Mouse (Mus musculus): ENCODE measurements around the gene LTO1. TPM values are rescaled to one million over a fixed set of nuclear protein-coding genes. Genes with fewer than 3 reads are reported as not detected.

Gene LTO1
- polyA plus RNA-seq, 1 experiment from 2014 or later = 26.2 TPM

- no peaks in the 10 kb centered on the region for H3K36me3 ChIP-seq
These were observed 3.8 kb upstream of the LTO1 start for GRCm38 (mm10) chr7:144911121-144911520.

GRCm38 (mm10) chr7:144912897-144913296, 2.0 kb upstream of the LTO1 start:
- Histone ChIP-seq H3K36me3 (peaks cover 8% of the 10 kb centered on the region), H3K27me3 (peaks cover 12% of the 10 kb centered on the region), H3K4me2 (no peak overlapping the region), H3K4me3 (no peak overlapping the region), H3K9ac (no peak overlapping the region), H3K27ac (no peak overlapping the region), H3K9me3 (no peaks in the 10 kb centered on the region), H3K4me1 (peaks cover 12% of the 10 kb centered on the region)
- 82% methylated on average over 4 of the region's 4 CpGs for WGBS
- ATAC-seq (ENCODE audit: insufficient number of reproducible peaks, insufficient read depth, low FRiP score, low TSS enrichment, low read depth) = no peak

More at GRCm38 (mm10) chr7:144911121-144911520, 3.8 kb upstream of the LTO1 start:
- H3K27ac ChIP-seq = no peak overlapping the region
- H3K4me1 ChIP-seq = peaks cover 15% of the 10 kb centered on the region
- peaks cover 20% of the 10 kb centered on the region for H3K27me3 ChIP-seq
- ATAC-seq (ENCODE audit: insufficient number of reproducible peaks, insufficient read depth, low FRiP score, low TSS enrichment, low read depth) = no peak
- no peaks in the 10 kb centered on the region for H3K9me3 ChIP-seq
- H3K4me2 ChIP-seq = no peak overlapping the region
- no peak overlapping the region for H3K4me3 ChIP-seq
- no peak overlapping the region for H3K9ac ChIP-seq
- 62% methylated on average over 1 of the region's 1 CpGs for WGBS

DNA sequence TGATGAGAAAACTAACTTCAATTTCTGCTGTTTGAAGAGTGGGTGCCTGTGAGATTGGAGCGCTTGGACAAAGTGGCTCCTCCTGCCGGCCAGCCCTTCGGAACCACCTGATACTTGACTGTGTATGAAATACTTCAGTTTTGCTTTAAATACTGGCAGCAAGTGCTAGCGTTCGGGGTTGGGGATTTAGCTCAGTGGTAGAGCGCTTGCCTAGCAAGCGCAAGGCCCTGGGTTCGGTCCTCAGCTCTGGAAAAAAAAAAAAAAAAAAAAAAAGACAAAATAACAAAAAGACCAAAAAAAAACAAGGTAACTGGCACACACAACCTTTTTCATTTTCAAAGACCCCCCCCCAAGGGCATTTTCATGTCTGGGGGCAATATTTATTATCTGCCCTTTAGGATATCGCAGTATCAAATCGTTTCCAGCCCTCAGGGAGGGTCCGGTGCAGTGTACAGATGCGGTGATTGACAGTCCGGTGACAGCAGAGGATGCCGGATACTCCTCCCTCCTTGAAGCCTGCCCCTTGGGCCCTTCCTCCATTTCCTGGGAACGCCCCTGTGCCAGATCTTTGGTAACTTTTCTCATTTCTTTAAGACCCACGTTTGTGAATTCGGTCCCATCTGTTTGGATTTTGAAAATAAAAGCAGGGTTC, 478 bp upstream of the LTO1 start:
- Histone ChIP-seq H3K36me3 (peaks cover 20% of the 10 kb centered on the region), H3K4me2 (peak overlapping the region; percentile 95), H3K4me3 (peak overlapping the region; percentile 84), H3K9ac (peak overlapping the region; percentile 89), H3K27ac (peak overlapping the region; percentile 16; the same call in 1 of the 2 replicates), H3K9me3 (no peaks in the 10 kb centered on the region), H3K27me3 (0 out of 2 replicates have a peak, but pooled peaks cover 4% of the 10 kb centered on the region), H3K4me1 (peaks cover 12% of the 10 kb centered on the region)
- WGBS = 7% methylated on average over 17 of the region's 17 CpGs
- peak; percentile 74 for ATAC-seq (ENCODE audit: insufficient number of reproducible peaks, insufficient read depth, low FRiP score, low TSS enrichment, low read depth)

- Histone ChIP-seq H3K36me3 (peaks cover 45% of the 10 kb centered on the region), H3K9me3 (no peaks in the 10 kb centered on the region)
These were observed 3.9 kb downstream of the LTO1 start for GRCm38 (mm10) chr7:144918823-144919222.

GRCm38 (mm10) chr7:144927591-144927990, 12.7 kb downstream of the LTO1 start:
- 80% methylated on average over 2 of the region's 2 CpGs for WGBS
- Histone ChIP-seq H3K4me1 (no peaks in the 10 kb centered on the region), H3K4me2 (no peak overlapping the region), H3K9ac (peak overlapping the region; percentile 21; the same call in 1 of the 2 replicates), H3K27me3 (no peaks in the 10 kb centered on the region), H3K9me3 (no peaks in the 10 kb centered on the region), H3K36me3 (peaks cover 34% of the 10 kb centered on the region), H3K27ac (no peak overlapping the region), H3K4me3 (no peak overlapping the region)
- no peak for ATAC-seq (ENCODE audit: insufficient number of reproducible peaks, insufficient read depth, low FRiP score, low TSS enrichment, low read depth)

More at GRCm38 (mm10) chr7:144918823-144919222, 3.9 kb downstream of the LTO1 start:
- no peaks in the 10 kb centered on the region for H3K27me3 ChIP-seq
- H3K4me1 ChIP-seq = peaks cover 12% of the 10 kb centered on the region
- no peak for ATAC-seq (ENCODE audit: insufficient number of reproducible peaks, insufficient read depth, low FRiP score, low TSS enrichment, low read depth)
- WGBS = 86% methylated on average over 1 of the region's 1 CpGs
- no peak overlapping the region for H3K27ac ChIP-seq
- no peak overlapping the region for H3K4me3 ChIP-seq
- no peak overlapping the region for H3K9ac ChIP-seq
- H3K4me2 ChIP-seq = no peak overlapping the region

DNA sequence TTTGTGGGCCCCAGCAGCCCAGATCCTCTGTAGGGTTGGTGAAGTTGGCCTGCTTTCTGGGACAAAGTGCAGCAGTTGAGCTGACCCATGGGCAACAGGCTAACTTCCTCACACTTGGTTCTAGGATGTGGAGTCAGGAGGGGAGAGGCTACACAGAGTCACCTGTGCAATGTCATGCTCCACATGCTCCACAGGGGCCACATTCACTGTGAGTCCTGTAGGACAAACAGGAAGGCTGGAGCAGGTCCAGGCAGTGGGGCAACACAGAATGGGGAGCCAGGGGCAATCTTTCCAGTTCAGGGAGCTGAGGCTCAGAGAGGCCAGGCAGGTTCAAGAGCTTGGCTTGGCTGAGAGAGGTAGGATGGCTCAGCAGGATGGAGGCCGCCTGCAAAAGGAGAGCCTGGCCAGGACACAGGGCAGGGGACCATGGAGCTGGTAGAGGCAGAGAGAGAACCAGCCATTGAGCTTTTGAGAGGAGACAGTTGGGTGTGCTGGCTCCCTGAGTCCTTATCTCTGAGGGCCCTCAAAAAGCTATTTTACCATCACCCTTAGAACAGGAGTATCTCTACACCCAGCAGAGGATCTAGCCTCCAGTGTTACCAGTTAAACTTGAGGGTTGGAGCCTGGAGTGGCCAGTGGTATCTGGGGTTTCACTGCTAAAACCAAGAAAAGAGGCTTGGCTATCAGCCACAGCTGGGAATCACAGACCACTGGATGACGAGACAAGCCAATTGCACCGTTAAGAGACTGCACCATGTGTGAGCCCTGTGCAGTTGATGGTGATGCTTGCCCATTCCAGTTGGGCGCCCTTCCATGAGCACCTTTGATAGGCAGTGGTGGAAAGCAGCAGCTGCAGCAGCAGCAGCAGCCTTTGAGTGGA, 13.3 kb downstream of the LTO1 start:
- Histone ChIP-seq H3K36me3 (peaks cover 40% of the 10 kb centered on the region), H3K4me2 (no peak overlapping the region), H3K4me3 (no peak overlapping the region), H3K9me3 (no peaks in the 10 kb centered on the region), H3K27me3 (no peaks in the 10 kb centered on the region), H3K27ac (no peak overlapping the region), H3K9ac (no peak overlapping the region), H3K4me1 (no peaks in the 10 kb centered on the region)
- 74% methylated on average over 4 of the region's 4 CpGs for WGBS
- no peak for ATAC-seq (ENCODE audit: insufficient number of reproducible peaks, insufficient read depth, low FRiP score, low TSS enrichment, low read depth)

GRCm38 (mm10) chr7:144928889-144929210, 13.9 kb downstream of the LTO1 start:
- H3K27me3 ChIP-seq = no peaks in the 10 kb centered on the region
- H3K9me3 ChIP-seq = no peaks in the 10 kb centered on the region
- H3K27ac ChIP-seq = no peak overlapping the region
- H3K9ac ChIP-seq = no peak overlapping the region
- no peak for ATAC-seq (ENCODE audit: insufficient number of reproducible peaks, insufficient read depth, low FRiP score, low TSS enrichment, low read depth)
- 83% methylated on average over 6 of the region's 6 CpGs for WGBS
- no peaks in the 10 kb centered on the region for H3K4me1 ChIP-seq
- H3K4me2 ChIP-seq = no peak overlapping the region
- H3K4me3 ChIP-seq = no peak overlapping the region
- peaks cover 46% of the 10 kb centered on the region for H3K36me3 ChIP-seq

- no peaks in the 10 kb centered on the region for H3K9me3 ChIP-seq
- no peaks in the 10 kb centered on the region for H3K4me1 ChIP-seq
- no peak overlapping the region for H3K9ac ChIP-seq
- 84% methylated on average over 8 of the region's 8 CpGs for WGBS
- no peak for ATAC-seq (ENCODE audit: insufficient number of reproducible peaks, insufficient read depth, low FRiP score, low TSS enrichment, low read depth)
- H3K27me3 ChIP-seq = no peaks in the 10 kb centered on the region
- no peak overlapping the region for H3K4me3 ChIP-seq
- no peak overlapping the region for H3K4me2 ChIP-seq
- H3K36me3 ChIP-seq = peaks cover 47% of the 10 kb centered on the region
- no peak overlapping the region for H3K27ac ChIP-seq
These were observed 14.6 kb downstream of the LTO1 start for GRCm38 (mm10) chr7:144929506-144929905.

GRCm38 (mm10) chr7:144929931-144930330, 15.0 kb downstream of the LTO1 start:
- H3K36me3 ChIP-seq = peaks cover 50% of the 10 kb centered on the region
- H3K4me1 ChIP-seq = no peaks in the 10 kb centered on the region
- no peak overlapping the region for H3K9ac ChIP-seq
- H3K4me2 ChIP-seq = no peak overlapping the region
- H3K9me3 ChIP-seq = no peaks in the 10 kb centered on the region
- no peak overlapping the region; the same call in 1 of the 2 replicates for H3K27ac ChIP-seq
- WGBS = 63% methylated on average over 5 of the region's 5 CpGs
- H3K27me3 ChIP-seq = no peaks in the 10 kb centered on the region
- ATAC-seq (ENCODE audit: insufficient number of reproducible peaks, insufficient read depth, low FRiP score, low TSS enrichment, low read depth) = no peak
- H3K4me3 ChIP-seq = no peak overlapping the region

DNA sequence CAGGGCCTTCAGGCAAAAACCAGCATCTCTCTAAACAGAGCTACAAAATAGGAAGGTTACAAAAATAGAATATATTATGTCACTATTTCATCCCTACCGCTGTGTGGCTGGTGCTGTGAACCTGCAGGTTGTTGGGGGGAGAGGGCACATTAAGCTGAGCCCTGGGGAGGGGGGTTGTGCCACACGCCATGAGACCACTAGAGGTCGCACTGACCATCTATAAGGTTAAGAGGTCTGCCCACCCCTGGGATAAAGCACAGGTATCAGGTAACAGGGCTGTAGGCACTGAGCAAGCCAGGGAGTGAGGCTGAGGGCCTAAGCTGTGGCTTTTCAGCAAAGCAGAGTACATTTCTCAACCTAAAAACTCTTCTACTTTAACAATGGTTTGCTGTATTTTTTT, 16.9 kb downstream of the LTO1 start:
- H3K4me1 ChIP-seq = peaks cover 11% of the 10 kb centered on the region
- no peak overlapping the region for H3K4me3 ChIP-seq
- H3K27ac ChIP-seq = no peak overlapping the region
- ATAC-seq (ENCODE audit: insufficient number of reproducible peaks, insufficient read depth, low FRiP score, low TSS enrichment, low read depth) = no peak
- no peaks in the 10 kb centered on the region for H3K27me3 ChIP-seq
- no peak overlapping the region for H3K4me2 ChIP-seq
- no peaks in the 10 kb centered on the region for H3K9me3 ChIP-seq
- no peak overlapping the region for H3K9ac ChIP-seq
- H3K36me3 ChIP-seq = peaks cover 68% of the 10 kb centered on the region
- 21% methylated on average over 3 of the region's 3 CpGs for WGBS

DNA sequence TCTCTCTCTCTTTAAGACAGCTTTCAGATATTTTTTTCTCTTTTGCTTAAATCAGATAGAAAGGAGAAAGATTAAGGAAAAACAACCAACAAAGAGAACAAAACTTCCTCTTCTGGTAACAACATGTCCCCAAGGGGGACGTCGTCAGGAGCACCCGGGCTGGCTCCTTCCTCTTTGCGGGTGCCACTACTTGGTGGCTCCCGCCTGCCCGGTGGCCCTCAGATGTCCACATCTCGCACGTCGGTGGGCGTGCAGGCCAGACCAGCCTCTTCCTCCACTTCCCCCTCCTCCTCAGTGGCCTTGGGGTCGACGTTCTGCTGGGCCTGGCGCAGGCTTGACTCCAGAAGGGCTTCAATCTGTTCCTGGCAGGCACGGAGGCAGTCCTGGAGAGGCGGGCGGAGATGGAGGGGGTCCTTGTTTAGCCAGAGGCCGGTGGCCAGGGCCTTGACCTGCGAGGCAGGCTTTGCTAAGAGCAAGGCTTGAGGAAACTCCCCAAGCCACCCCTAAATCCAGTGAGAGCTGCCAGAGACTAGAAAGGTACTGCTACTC, 17.6 kb downstream of the LTO1 start:
- Histone ChIP-seq H3K4me2 (no peak overlapping the region), H3K9me3 (no peaks in the 10 kb centered on the region), H3K27me3 (no peaks in the 10 kb centered on the region), H3K4me1 (peaks cover 18% of the 10 kb centered on the region), H3K27ac (no peak overlapping the region), H3K9ac (no peak overlapping the region), H3K4me3 (no peak overlapping the region), H3K36me3 (peaks cover 74% of the 10 kb centered on the region)
- ATAC-seq (ENCODE audit: insufficient number of reproducible peaks, insufficient read depth, low FRiP score, low TSS enrichment, low read depth) = no peak
- WGBS = 74% methylated on average over 18 of the region's 18 CpGs
